Mouse (Mus musculus): ENCODE data around the gene Efna1. TPM values are rescaled to one million over a fixed set of nuclear protein-coding genes. Genes with fewer than 3 reads are reported as not detected.

The Efna1 gene
- 10 to 100 TPM; 25.0 to 34.3 TPM for total RNA-seq (2021)
- long read RNA-seq, experiment 1, transcript Efna1-201 (5 exons, 1,480 nt), result major isoform, 44 of 49 reads
- long read RNA-seq, experiment 1, partial matches to known transcripts, result 3 of 49 reads
- long read RNA-seq, experiment 1, other reads (novel, unspliced or antisense), result 2 of 49 reads
- long read RNA-seq, experiment 2, transcript Efna1-201 (5 exons, 1,480 nt), result major isoform, 40 of 43 reads
- long read RNA-seq, experiment 2, partial matches to known transcripts, result 2 of 43 reads
- long read RNA-seq, experiment 2, other reads (novel, unspliced or antisense), result 1 of 43 reads

DNA sequence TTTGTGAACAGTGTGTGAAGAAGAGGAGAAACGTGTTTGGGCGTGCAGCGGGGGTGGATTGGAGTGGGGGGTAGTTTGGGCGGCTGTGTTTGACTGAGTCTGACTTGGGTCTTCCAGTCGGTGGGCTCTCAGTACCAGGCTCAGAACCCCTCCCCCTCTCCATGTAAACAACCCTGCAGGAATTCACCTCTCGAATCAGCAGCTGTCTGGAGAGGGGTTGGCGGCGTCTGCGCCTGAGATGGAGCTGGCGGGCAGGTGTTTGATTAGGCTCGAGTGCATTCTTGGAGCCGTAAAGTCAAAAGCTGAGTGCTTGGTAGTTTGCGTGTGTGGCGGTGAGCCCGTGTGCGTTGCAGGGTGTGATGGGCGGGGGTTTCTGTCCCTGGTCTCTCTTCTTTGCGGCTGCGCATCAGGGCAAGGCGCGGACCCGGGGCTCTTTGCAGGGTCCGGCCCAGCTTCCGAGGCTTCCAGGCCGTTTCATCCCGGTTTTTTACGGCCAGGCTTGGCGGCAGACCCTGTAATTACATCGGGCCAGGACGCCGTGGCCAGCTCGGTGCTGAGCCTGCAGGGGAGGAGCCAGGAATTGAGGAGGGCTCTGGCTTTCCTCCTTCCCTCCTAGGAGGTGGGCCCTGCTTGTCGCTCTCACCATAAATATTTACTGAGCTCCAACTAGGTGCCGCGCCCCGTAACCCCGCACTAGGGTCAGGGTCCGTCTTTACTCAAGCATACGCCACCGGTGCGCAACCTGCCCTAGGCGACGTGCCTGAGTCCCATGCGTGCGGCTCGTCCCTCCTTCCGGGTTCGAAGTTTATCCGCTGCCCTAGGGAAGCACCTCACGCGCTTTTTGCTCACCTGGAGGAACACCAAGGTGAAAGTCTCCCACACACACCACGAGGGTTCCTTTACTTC, at the start of gene Efna1:
Gene Efna1, minus strand, starts transcription at position 537 of the 906 bp plus-strand sequence.
- DNase-seq, result peak; percentile 65

DNA sequence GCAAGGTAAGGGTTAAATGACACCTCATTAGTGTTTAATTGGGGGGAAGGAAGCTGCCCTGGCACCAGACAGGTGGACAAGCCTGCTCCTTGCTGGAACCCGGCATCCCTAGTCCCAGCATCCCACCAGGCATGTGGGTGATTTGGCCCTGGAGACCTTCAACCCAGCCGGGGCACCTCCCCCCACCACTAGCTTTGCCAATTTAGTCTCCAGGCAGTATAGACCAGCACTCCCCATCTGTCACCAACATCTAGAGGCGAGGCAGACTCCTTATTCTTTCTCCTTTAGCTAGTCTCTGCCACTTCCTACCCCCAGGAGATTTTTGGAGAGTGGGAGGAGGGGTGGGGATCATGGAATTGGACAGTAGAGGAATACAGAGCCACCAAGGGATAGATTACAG, 49.4 kb upstream of the Efna1 start:
- DNase-seq, result no peak

DNA sequence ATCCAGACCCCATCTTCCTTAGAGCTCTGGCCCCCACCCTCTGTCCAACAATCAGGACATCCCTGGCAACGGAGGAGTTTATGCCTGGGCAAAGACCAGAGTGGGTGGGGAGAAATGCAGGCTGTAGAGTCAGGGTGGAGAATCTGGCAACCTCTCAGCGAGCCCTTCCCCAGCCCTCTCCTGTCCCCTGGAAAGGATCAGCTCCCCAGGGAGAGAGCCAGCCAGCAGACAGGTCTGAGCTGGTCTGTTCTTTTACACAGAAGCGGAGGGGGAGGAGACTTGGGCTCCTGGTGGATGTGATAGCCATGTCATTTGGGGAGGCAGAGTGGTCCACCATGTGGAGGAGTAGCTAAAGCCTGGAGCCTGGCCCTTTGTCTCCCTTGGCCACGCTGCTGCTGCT, 47.7 kb upstream of the Efna1 start:
- no peak for DNase-seq

DNA sequence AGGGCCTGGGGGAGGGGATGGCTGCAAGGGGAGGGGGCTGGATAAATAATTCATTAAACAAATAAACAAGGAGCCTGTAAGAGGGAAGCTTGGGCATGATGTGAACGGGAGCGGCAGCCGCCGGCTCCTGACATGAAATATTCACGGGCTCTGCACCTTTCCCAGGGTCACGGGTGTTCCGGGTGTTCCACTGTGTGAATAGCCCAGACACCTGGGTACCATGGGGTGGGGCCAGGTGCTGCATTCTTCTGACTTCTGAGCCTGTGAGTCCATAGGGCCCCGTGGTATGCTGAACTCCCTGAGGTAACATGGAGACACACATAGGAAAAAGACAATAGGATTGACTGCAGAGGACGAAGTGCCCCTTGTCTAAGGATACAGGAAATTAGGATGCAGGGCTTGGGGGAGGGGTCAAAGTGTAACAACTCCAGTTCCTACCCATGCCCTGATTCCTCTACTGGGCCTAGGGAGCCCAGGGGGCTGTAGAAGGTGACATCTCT, 46.5 kb upstream of the Efna1 start:
- no peak for DNase-seq

DNA sequence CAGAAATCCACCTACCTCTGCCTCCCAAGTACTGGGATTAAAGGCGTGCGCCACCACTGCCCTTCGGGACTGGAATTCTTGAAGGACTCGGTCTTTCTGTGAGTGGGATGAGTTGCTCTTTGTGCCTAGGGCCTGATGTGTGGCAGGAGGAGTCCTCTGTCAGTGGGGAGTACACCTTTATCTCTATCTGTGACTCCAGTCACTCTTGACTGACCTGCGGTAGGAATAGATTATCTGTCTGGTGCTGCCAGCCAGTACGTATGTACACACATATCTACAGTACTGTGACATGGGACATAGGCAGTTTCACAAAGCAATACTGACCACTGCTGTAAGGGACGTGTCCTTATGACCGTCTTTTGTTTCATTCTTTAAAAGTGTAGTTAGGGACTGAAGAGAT, 44.9 kb upstream of the Efna1 start:
- DNase-seq, result no peak

DNA sequence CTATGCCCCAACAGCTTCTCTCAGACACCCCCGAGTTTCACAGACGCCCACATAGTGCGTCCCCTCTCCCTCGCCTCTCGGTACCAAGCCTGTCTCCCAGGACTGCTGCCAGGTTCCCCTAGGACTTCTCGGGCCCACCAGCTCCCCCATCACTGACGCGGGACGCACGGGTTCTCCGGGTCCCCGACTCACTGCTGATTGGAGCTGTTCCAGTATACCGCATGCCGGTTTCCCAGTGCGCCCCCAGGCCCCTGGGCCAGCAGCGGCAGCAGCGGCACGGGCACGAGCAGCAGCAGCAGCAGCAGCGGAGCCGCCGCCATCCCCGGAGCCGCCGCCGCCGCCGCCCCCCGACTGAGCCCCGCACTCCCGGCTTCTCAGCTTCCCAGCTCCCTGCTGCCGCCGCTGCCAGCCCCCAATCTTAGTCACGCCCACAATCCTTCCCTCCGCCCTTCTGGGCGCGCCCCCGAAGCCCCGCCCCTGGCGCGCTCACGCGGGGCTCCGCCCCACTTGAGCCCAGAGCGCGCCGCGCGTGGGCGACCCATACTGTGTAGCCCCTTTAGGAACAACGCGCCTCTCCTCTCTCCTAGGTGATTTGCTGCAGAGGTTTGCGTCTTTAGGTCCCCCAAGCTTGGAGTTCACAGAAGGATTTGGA, 41.7 kb upstream of the Efna1 start, which contains the start of gene Efna3:
Gene Efna3, minus strand, starts transcription at position 452 of the 652 bp plus-strand sequence.
- peak; percentile 82 for DNase-seq

DNA sequence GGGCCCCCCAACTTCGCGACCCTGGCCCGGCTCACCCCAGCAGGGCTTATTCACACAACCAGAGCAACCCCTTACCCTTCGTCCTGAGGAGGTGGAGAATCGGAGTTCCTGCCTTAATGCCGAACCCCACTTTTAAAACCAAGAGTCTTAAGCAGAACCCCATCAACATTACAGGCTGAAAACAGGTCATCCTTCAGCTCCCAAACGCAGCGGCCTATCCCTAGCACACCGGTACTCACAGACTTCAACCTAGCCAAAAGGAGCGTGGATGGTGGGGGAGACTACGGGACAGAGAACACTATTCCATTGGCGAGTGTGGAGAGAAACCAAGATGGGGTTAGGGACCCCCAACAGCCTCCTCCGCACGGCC, 41.2 kb upstream of the Efna1 start:
- DNase-seq, result no peak

DNA sequence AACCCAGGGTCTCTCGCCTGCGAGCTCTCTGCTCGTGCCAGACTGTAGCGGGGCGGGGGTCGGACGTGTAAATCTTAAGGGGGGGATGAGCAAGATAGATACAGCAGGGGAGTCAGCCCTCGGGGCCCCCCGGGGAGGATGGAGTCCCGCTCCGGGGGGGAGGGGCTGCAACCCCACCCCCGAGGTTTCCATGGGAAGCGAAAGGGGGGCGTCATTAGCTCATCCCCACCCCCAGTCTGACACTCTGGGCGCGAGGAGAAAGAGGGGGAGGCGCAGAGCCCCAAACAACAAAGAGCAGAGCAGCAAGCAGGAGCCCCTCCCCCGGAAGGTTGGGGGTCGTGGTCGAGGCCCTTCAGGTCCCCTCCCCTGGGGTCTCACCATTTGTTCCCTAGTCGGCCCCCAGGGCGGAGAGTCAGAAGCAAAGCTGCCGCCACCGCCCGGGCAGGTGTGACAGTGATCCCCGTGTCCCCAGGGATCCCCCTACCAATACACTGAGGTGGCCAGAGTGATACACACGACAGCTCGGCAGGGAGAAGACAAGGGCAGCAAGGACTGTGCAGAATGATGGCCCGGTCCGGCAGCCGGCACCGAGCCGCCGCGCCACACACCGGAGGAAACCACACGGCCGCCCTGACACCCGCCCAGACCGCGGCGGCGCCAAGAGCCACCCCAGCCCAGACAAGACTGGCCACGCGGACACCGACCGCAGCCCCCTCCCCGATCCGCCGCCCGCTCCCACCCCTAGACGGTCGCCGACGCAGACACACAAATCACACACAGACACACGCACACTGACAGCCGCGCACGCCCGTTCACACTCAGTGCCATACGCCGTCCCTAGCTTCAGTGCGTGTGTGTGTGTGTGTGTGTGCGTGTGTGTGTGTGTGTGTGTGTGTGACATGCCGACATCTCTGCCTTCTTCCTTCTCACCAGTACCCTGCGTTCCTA, 40.5 kb upstream of the Efna1 start:
- DNase-seq, result no peak

DNA sequence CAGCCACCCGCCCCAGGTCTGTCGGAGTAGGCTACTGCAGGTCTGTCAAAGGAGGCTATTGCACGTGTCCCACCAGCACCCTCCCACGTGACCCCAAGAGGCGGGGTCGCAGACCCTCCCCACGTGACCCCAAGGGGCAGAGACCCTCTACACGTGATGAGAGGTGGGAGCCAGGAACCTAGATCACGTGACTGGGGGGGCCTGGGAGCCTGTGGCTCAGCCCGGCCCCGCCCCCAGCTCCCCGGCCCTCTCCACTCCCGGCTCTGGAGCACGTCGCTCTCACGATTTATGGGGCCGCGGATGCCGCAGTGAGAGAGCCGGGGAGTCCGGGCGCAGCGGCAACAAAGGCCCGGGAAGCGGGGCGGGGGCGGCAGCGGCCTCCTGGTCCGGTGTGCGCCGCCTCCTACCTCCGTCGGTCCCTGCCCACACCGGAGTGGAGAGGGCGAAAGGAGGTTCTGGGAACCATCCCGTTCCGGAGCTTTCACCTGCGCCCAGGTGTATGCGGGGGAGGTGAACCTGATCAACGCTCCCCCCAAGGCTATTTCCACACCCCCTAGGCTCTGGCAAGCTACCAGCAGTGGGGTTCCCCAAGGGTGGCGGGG, 39.7 kb upstream of the Efna1 start:
- no peak for DNase-seq

DNA sequence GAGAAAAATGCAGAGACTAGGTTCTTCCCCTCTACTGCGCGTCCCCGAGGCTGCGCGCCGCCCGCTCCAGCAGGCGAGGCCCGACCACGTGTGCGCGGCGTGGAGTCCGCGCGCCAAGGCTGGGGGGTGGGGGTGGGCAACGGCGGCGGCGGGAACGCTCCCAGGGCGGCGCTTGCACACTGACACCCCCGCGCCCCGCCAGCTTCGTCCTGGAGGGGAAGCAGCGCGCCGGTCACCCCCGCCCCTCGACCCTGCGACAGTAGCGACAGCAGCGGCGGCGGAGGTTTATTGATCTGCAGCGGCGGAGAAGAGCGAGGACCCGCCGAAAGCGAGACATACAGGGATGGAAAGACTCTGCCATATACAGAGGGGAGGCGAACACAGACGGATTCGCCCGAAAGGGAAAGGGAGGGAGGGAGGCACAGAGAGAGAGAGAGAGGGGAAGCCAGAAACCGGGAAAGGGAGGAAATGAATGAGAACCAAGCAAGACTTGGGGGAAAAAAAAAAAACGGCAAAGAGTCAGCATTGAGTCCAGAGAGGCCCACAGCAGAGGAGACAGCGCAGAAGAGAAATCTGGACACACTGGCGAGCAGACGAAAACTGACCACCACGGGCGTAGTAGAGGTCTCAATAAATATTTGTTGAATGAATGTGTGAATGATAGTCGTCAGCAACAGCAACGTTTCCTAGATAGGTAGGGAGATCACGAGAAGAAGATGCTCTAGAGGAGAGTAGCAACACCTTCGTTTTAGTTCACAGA, 38.8 kb upstream of the Efna1 start:
- DNase-seq, result no peak

DNA sequence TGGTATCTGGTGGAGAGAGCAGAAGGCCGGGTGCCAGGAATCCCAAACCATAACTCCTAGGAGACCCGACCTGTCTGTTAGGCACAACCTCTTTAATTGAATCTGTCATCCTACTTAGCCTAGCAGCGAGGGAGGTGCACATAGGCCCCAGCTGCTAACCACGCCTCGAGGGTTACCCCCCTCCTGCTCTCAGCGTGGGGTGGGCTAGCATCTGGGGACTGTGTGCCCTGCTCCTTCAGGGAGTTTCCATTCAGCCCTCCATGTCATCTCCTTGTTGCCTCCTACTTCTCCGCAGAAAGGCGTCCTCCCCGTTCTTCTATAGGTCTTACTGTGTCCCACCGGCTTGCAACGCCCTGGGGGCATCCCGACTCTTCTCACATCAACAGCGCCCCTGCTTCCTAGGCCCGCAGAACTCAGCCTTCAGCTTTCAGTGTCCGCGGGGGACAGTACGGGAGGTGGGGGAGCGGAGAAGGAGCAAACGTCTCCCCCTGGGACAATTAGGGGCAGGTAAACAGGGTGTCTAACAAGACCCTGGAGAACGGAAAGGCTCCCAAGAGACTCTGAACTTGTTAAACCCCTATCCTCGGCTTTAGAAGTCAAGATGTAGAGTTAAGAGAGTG, 38.1 kb upstream of the Efna1 start:
- DNase-seq, result no peak

DNA sequence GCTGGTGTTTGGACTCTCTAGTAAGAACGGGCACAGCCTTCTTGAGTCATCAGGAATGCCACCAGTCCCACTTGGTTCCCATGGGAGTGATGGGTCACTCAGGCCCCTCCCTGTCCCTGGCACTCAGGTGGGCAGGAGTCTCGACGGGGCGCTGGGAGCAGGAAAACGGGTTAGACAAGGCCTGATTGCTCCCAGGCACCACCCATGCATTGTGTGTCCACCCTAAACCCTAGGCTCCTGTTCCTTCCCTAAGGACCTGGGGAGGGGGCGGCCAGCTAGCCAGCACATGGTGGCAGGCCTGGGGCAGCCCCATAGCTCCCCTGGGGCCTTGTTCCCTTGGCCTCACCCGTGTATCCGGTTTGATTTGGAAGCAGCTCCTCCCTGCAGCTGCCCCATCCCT, 37.4 kb upstream of the Efna1 start:
- DNase-seq, result no peak

DNA sequence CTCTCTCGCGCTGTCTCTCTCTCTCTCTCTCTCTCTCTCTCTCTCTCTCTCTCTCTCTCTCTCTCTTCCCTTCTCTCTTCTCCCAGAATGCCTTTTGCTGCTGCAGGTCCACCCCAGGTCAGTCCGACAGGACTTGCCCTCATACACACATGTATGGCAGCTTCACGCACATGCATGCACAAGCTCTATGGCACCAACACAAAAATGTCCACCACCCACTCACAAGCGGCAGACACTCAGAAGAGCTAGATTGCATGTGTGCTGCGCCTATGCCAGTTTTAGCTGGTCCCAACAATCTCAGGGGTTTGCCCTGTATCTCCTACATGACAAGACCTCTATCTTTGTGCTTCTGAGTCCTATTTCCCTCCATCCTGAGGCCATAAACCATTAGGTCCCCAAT, 36.3 kb upstream of the Efna1 start:
- DNase-seq, result no peak

DNA sequence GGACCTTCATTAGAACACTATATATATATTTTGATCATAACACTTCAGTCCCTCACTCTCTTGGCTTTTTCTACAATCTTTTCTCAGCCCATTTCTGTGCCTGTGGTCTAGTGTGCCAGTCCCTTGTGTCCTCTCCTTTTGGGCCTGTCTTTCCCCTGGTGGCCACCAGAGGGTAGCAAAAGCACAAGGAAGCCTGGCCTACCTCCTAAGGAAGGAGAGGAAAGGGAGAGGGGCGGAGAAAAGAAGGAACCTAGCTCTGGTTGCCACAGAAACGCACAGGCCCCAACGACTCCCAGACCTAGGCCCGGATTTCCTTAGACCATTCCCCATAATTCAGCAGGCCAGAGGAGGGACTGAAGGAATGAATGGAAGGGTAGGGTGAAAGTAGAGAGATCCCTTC, 35.9 kb upstream of the Efna1 start:
- DNase-seq, result peak; percentile 90

DNA sequence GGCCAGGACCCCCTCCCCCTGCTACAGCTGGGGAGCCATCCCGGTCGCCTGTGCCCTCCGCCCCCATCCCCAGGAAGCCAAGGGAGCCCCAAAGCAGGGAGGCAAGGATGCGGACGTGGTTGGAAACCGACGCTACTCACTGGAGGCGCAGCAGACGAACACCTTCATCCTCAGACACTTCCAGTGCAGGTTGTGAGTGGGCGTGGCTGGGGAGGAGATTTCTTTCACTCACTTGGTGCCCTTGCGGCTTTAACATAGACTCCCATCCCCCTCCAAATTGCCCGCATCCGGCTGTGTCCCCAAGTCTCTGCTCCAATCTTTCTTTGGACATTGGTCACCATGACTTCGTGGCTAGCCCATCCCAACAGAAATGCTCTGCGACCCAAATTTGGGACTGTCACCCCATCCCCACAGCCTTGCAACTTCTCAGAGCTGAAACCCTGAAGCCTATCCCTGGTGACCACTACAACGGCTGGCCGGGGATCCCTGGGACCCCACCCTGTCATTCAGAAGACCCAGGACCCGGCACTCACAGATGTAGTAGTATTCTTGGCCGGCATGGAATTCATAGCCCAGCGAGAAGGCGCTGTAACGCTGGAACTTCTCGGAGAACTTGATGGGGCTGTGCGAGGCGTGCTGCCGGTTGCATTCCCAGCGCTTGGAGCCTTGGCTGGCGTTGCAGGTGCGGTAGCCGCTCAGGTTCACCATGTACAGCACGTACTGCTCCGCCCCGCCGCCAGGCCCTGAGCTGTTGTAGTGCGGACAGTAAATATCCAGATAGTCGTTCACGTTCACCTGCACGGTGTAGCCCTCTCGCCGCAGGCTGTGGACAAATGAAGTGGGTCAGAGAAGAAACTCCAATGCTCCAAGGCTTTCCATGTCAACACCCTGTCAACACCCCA, 35.2 kb upstream of the Efna1 start:
- no peak for DNase-seq

DNA sequence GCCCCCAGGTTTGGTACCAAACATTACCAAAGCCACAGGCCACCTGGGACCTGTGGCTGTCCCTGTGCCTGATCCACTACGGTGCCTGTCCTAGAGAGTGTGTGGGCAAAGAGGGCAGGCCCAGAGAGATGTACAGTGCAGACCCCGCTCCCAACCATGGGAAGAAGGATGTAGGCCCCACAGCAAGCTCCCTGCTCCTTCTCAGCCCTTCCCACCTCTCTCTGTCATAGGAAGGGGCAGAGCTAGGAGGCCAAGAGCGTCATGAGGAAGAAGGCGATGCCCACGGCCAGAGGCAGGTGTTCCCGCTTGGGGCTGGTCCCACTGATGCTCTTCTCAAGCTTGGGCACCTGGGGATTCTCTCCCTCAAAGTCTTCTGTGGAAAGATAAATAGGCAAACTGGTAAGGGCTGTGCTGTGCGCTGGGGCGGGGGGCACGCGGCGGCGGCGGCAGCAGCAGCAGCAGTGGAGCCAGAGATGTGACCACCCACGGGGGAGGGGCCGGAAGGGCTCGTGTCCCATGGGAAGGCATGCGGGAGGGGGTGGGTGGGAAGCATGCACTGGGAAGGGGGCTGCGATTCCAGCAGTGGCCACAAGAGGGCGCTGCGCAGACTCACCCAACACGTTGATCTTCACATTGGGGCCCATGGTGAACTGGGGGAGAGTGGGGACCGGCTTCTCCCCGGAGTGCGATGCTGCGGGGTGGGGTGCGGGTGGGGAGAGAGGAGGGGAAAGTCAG, 34.4 kb upstream of the Efna1 start:
- DNase-seq, result peak; percentile 88

DNA sequence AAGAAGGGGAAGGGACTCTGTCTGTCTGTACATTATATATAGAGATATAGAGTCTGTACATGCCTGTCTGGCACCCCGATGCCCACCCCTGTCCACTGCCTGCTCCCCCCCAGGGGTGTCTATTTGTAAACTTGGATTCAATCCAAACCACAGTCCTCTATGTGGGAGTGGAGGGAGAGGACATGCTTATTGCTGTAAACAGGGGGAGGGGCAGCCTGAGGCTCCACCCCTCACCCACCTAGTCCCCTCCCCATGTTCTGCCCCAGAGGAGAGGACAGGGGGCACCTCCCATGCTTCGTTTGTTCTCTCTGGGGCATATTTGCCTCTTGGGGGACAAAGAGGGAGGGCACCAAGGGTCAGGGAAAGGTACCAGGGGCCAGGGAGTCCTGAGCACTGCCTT, 33.8 kb upstream of the Efna1 start:
- no peak for DNase-seq

DNA sequence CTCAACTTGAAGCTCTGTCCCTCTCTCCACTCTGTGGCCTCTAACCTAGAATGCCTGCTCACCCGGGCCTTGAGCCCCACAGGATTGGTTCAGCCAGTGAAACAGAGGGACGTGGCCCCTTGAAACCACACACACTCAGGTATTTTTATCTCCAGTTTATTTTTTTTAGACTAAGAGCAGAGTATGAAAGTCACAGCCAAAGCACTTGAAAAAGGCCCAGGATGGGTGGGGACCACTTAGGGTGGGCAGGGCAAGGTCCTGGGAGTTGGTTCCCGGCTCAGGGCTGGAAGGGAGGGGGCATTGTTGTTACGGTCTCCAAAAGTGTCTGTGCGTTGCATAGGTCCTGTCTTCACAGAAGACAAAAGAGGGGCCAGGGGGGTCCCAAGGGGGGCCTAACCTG, 33.4 kb upstream of the Efna1 start:
- DNase-seq, result no peak

Data from adrenal gland, postnatal 10 days (tissue).